Mouse (Mus musculus) heart, adult 2 months (tissue): ENCODE data around the gene Vgll1. TPM values are rescaled to one million over a fixed set of nuclear protein-coding genes. Genes with fewer than 3 reads are reported as not detected.

ENCODE experiments used
- DNase-seq, 2 experiments: peaks; one replicate each; pipeline ENCODE4 v3.0.0; 2021
- H3K27ac ChIP-seq: fragments of 200-600 bp; 2 replicates; pipeline ENCODE4 v1.8.1; 2022
- H3K27me3 ChIP-seq: fragments of 200-500 bp; 2 replicates; pipeline ENCODE4 v1.6.1; 2012; ENCODE audit warnings: mild to moderate bottlenecking, low read length, inconsistent platforms, mixed read lengths; ENCODE audit not compliant: control insufficient read depth, insufficient read depth
- H3K36me3 ChIP-seq: fragments of 200-500 bp; 2 replicates; pipeline ENCODE4 v1.6.1; 2012; ENCODE audit warnings: low read length, inconsistent platforms; ENCODE audit not compliant: control insufficient read depth, insufficient read depth
- H3K4me1 ChIP-seq: fragments of 200-500 bp; 2 replicates; pipeline ENCODE4 v1.6.1; 2011; ENCODE audit warnings: low read length; ENCODE audit not compliant: control insufficient read depth, insufficient read depth
- H3K4me3 ChIP-seq: fragments of 200-600 bp; 2 replicates; pipeline ENCODE4 v1.8.1; 2022
- H3K79me2 ChIP-seq: fragments of 200-500 bp; replicated peaks from 2 replicates; pipeline ENCODE4 v1.6.1; 2012; ENCODE audit warnings: mild to moderate bottlenecking, inconsistent platforms, low read length, moderate library complexity, mixed read lengths; ENCODE audit not compliant: control insufficient read depth, insufficient read depth
- H3K9ac ChIP-seq: fragments of 200-500 bp; 2 replicates; pipeline ENCODE4 v1.6.1; 2012; ENCODE audit warnings: low read depth, mild to moderate bottlenecking, control low read depth, inconsistent platforms, low read length, mixed read lengths
- CTCF ChIP-seq: fragments of 200-600 bp; IDR thresholded peaks from 2 replicates; pipeline ENCODE4 v1.8.1; 2022; ENCODE audit warnings: antibody characterized with exemption, mild to moderate bottlenecking, moderate library complexity
- EP300 ChIP-seq: fragments of 200-500 bp; IDR thresholded peaks from 2 replicates; pipeline ENCODE4 v1.6.1; 2011; ENCODE audit warnings: low read depth, low read length, control low read depth; ENCODE audit not compliant: insufficient read depth
- POLR2A ChIP-seq: fragments of 200-500 bp; IDR thresholded peaks from 2 replicates; pipeline ENCODE4 v1.6.1; 2011; ENCODE audit warnings: mild to moderate bottlenecking, low read depth, low read length, control low read depth; ENCODE audit not compliant: insufficient read depth
- WGBS: fragments of 180-500 bp; shearing (Covaris S2); methylation state at CpG from one replicate; pipeline ENCODE4 v1.1.7; 2018; 5-methylcytosine and 5-hydroxymethylcytosine counted together
- intact Hi-C: fragments of 180-260 bp; cut with DNase I; formaldehyde crosslinking; loops from one replicate; pipeline ENCODE4 v1.15.1; 2025
- long read RNA-seq: library from polyadenylated mRNA; stranded (forward); transcript quantifications from one replicate; pipeline ENCODE4 v2.0.0, GENCODE M21; 2021
- polyA plus RNA-seq: library from polyadenylated mRNA; depleted of rRNA; stranded (reverse); fragments of >200 nt; gene quantifications from 2 replicates; pipeline ENCODE4 v1.2.3, GENCODE M21; 2012; rRNA removed
- total RNA-seq, 2 experiments: library from RNA; stranded (reverse); gene quantifications; 2 replicates each; pipeline ENCODE4 v1.2.3; 2021

Gene Vgll1
- not detected for total RNA-seq
- polyA plus RNA-seq = not detected in 2 replicates
- long read RNA-seq = 0 reads

DNA sequence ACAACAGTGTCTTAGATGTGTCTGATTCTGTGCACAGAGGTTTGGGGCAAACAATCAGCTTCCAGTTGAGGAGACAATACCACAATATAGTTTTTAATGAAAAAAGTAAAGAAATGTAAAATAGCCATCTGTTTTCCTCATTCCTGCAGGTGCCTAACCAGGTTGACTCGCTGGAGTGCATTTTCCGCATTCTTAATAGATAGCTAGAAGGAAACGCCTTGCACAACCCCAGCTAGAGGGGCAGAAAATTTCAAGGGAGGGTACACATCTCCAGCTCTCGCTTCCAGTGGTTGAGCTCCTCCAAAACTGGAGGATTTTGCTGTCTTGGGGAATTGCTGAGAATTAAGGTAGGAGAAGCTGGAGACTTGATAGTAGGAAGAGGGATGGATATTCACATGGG lies at the start of gene Vgll1:
Vgll1 (plus strand) TSS at position 301 of the 400 bp plus-strand sequence.
- Histone ChIP-seq H3K4me3 (no peak within 1 kb of the TSS), H3K79me2 (no peaks in the 10 kb centered on the region), H3K36me3 (no peaks in the 10 kb centered on the region), H3K27me3 (no peaks in the 10 kb centered on the region), H3K4me1 (no peaks in the 10 kb centered on the region), H3K9ac (no peak within 1 kb of the TSS), H3K27ac (no peak within 1 kb of the TSS)
- DNase-seq = no peak
- intact Hi-C loops = no loop called here
- no peak for TF ChIP-seq CTCF
- TF ChIP-seq POLR2A = no peak
- no peak for TF ChIP-seq EP300
- WGBS = 74% methylated on average over 4 of the region's 4 CpGs

DNA sequence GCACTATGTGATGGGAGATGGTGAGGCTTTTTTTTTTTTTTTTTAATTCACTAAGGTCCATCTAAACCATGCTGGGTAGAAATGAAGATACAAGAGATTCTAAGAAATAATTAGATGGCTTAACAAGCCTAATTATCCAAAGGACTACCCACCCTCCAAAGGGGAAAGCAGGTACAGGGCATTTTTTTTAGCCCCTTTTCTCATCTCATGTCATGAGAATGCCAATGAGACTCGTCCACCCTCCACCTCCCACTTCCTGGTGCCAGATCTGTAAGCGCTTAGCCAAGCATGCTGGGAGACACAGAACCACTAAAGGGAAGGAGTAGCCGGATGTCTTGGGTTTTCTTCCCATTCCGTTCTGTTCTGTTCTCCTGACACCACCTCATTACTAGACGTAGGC lies 45.1 kb upstream of the Vgll1 start, which contains the start of gene Brs3:
Brs3 (plus strand) TSS at position 301 of the 400 bp plus-strand sequence.
- no peaks in the 10 kb centered on the region for H3K4me1 ChIP-seq
- no peak for DNase-seq
- 70% methylated on average over 5 of the region's 5 CpGs for WGBS
- no peaks in the 10 kb centered on the region for H3K36me3 ChIP-seq
- intact Hi-C loops = no loop called here
- H3K27ac ChIP-seq = no peak within 1 kb of the TSS
- H3K9ac ChIP-seq = no peak within 1 kb of the TSS
- H3K79me2 ChIP-seq = no peaks in the 10 kb centered on the region
- H3K27me3 ChIP-seq = no peaks in the 10 kb centered on the region
- TF ChIP-seq EP300 = no peak
- no peak within 1 kb of the TSS for H3K4me3 ChIP-seq

DNA sequence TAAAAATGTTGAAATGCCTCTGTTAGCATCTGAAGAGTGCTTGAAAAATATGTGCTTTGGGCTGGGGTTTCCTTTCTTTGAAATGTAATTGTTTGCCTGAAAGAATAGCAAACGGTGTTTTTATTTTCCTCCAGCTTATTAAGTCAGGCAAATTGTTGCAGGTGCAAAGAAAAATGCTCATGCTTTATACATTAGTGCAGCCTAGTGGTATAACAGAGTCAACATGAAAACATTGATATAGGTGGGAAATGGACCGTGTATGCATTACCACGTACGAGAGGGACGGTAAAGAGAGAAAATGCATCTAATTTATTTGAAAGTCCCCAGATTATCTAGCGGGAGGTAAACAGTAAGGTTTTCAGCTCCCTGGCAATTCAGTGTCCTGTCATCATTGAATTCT lies 44.0 kb upstream of the Vgll1 start:
- H3K27ac ChIP-seq = no peak overlapping the region
- H3K79me2 ChIP-seq = no peaks in the 10 kb centered on the region
- intact Hi-C loops = no loop called here
- TF ChIP-seq EP300 = no peak
- TF ChIP-seq CTCF = no peak
- no peak for TF ChIP-seq POLR2A
- DNase-seq = no peak
- H3K36me3 ChIP-seq = no peaks in the 10 kb centered on the region
- no peak overlapping the region for H3K9ac ChIP-seq
- no peaks in the 10 kb centered on the region for H3K27me3 ChIP-seq
- no peaks in the 10 kb centered on the region for H3K4me1 ChIP-seq
- 75% methylated on average over 6 of the region's 6 CpGs for WGBS
- no peak overlapping the region for H3K4me3 ChIP-seq

DNA sequence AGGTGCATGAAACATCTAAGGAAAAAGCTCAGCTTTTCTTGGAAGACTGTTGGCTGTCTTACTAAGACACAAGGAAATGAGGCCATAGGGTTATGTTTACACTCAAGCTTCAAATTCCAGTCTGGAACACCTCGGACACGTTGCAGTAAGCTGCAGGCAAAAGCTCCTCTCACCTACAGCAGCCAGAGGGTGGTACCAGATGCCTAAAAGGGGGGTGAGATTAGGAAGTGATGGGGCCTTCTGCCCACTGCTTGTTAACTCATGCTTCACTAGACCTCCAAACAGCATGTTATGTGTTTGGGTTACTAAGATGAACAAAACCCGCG lies 35.1 kb upstream of the Vgll1 start:
- Histone ChIP-seq H3K27ac (peak overlapping the region; percentile 88), H3K79me2 (no peaks in the 10 kb centered on the region), H3K36me3 (no peaks in the 10 kb centered on the region), H3K27me3 (no peaks in the 10 kb centered on the region), H3K4me3 (peak overlapping the region; percentile 53), H3K9ac (peak overlapping the region; percentile 57), H3K4me1 (no peaks in the 10 kb centered on the region)
- intact Hi-C loops = loop anchor here (5.0 to 10.0 kb wide), 4 partner anchors 252 to 568 kb away; partner anchors contain the start of gene Slc9a6
- no peak for DNase-seq
- no peak for TF ChIP-seq EP300
- no peak for TF ChIP-seq POLR2A
- TF ChIP-seq CTCF = no peak
- WGBS = 16% methylated on average over 4 of the region's 4 CpGs

DNA sequence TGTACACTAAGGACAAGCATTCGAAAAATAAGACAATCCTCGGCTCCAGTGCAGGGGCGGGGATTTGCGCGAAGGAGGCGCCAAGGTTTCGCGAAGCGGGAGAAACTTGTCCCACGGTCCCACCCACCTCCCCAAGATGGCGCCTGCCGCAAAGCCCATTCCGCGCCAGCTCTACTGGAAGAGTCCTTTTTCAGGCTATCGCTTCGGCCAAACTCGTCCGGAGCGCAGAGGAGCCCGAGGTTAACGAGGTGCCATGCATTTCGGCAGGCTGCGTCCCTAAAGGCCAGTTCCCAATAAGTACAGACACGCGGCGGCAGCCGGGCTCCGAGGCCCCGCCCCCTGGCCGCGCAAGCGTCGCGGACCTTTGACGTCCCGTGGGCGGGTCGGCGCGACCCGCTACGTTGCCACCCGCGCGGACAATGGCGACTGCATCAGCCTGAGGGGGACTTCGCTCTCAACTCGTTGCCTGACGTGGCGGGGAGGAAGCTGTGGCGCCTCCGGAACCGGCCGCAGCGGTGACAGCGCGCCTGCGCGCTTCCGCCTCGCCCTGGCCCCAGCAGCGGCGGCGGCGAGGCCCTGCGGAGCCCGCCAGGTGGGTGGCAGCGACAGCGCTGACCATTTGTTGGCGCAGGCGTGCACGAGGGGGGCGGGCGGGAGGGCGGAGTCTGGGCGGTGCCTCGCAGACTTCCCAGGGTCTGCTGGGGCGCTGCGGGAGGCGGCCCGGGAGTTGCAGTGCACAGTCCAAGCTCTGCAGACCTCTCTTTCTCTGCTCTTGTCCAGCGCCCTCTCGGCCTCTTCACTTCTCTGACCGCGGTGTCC lies 34.5 kb upstream of the Vgll1 start, which contains the start of gene Htatsf1:
Htatsf1 (plus strand) TSS at position 410 of the 819 bp plus-strand sequence.
- Histone ChIP-seq H3K27ac (peak within 1 kb of the TSS; percentile 88), H3K4me3 (peak within 1 kb of the TSS; percentile 53), H3K79me2 (no peaks in the 10 kb centered on the region), H3K27me3 (no peaks in the 10 kb centered on the region), H3K36me3 (no peaks in the 10 kb centered on the region), H3K4me1 (no peaks in the 10 kb centered on the region), H3K9ac (peak within 1 kb of the TSS; percentile 88)
- DNase-seq = peak; percentile 90
- 14% methylated on average over 84 of the region's 85 CpGs for WGBS
- intact Hi-C loops = loop anchor here (5.0 to 10.0 kb wide), 4 partner anchors 251 to 569 kb away; partner anchors contain the start of gene Slc9a6
- TF ChIP-seq EP300 = no peak
- peak; percentile 53; the same call in 1 of the 2 replicates for TF ChIP-seq POLR2A

DNA sequence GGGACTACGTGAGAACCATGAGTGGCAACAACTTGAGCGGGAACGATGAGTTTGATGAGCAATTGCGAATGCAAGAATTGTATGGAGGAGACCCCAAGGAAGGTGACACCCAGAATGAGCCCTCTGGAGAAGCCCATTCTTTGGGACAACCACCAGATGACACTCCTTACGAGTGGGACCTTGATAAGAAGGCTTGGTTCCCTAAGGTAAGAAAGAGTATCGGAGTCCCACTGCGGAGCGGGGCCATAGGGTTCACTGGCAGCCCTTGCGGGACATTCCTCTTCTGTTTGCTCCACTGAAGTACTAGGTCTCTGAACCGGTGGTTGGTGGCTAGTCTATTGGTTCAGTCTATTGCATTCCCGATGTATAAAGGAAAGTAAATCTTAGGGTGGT lies 33.9 kb upstream of the Vgll1 start:
- intact Hi-C loops = loop anchor here (5.0 to 10.0 kb wide), 4 partner anchors 251 to 569 kb away; partner anchors contain the start of gene Slc9a6
- TF ChIP-seq CTCF (no peak), EP300 (no peak), POLR2A (no peak)
- Histone ChIP-seq H3K36me3 (no peaks in the 10 kb centered on the region), H3K4me3 (peak overlapping the region; percentile 53), H3K4me1 (no peaks in the 10 kb centered on the region), H3K27ac (peak overlapping the region; percentile 88), H3K9ac (peak overlapping the region; percentile 73), H3K79me2 (no peaks in the 10 kb centered on the region), H3K27me3 (no peaks in the 10 kb centered on the region)
- 14% methylated on average over 11 of the region's 11 CpGs for WGBS
- DNase-seq = no peak
